Mouse (Mus musculus) liver, embryonic 14.5 days (tissue): ENCODE results near the gene Nt5c. TPM values are rescaled to one million over a fixed set of nuclear protein-coding genes. Genes with fewer than 3 reads are reported as not detected.

Experiments
- ATAC-seq: fragments of 200-750 bp; cut with Nextera tagmentation; 2 replicates; pipeline ENCODE4 v1.8.0; 2017; ENCODE audit warnings: moderate number of reproducible peaks, mild to moderate bottlenecking, moderate library complexity; ENCODE audit not compliant: insufficient read depth
- DNase-seq, 3 experiments: peaks; one replicate each; pipeline ENCODE4 v3.0.0-alpha.2; 2012 to 2013; ENCODE audit warnings: low read depth in 3 of 3, low spot score in 3 of 3
- H3K27ac ChIP-seq: fragments of 300-500 bp; sonication (generic); 2 replicates; pipeline ENCODE4 v1.5.1; 2014; ENCODE audit warnings: moderate library complexity, mild to moderate bottlenecking, control low read depth, inconsistent platforms
- H3K27me3 ChIP-seq: fragments of 300-500 bp; sonication (generic); 2 replicates; pipeline ENCODE4 v1.6.1; 2014; ENCODE audit warnings: mild to moderate bottlenecking, low read length, moderate library complexity; ENCODE audit not compliant: control insufficient read depth, insufficient read depth
- H3K36me3 ChIP-seq: fragments of 300-500 bp; sonication (generic); replicated peaks from 2 replicates; pipeline ENCODE4 v1.6.1; 2014; ENCODE audit warnings: low read depth; ENCODE audit not compliant: control insufficient read depth, insufficient read depth
- H3K4me1 ChIP-seq, 2 experiments: fragments of 200-500 bp in 1 of 2; fragments of 300-500 bp in 1 of 2; sonication (generic) in 1 of 2; replicated peaks; 2 replicates each; pipeline ENCODE4 v1.6.1; 2012 to 2014; ENCODE audit warnings: antibody characterized with exemption in 1 of 2, inconsistent platforms in 1 of 2, low read length in 1 of 2; ENCODE audit not compliant: control insufficient read depth in 2 of 2, insufficient read depth in 2 of 2
- H3K4me2 ChIP-seq: fragments of 300-500 bp; sonication (generic); 2 replicates; pipeline ENCODE4 v1.6.1; 2014; ENCODE audit warnings: low read depth, mild to moderate bottlenecking, control low read depth, moderate library complexity
- H3K4me3 ChIP-seq, 2 experiments: fragments of 200-500 bp in 1 of 2; fragments of 300-500 bp in 1 of 2; sonication (generic) in 1 of 2; 2 replicates each; pipeline ENCODE4 v1.5.1; 2012 to 2014; ENCODE audit warnings: low read depth in 2 of 2, low read length in 2 of 2, mild to moderate bottlenecking in 2 of 2, control low read depth in 1 of 2, inconsistent platforms in 1 of 2, moderate library complexity in 1 of 2; ENCODE audit not compliant: insufficient read depth in 1 of 2
- H3K9ac ChIP-seq: fragments of 300-500 bp; sonication (generic); replicated peaks from 2 replicates; pipeline ENCODE4 v1.6.1; 2014; ENCODE audit warnings: mild to moderate bottlenecking, control low read depth, moderate library complexity
- H3K9me3 ChIP-seq: fragments of 300-500 bp; sonication (generic); 2 replicates; pipeline ENCODE4 v1.6.1; 2016; ENCODE audit warnings: low read length, mixed read lengths; ENCODE audit not compliant: control insufficient read depth
- CTCF ChIP-seq: IDR thresholded peaks from 2 replicates; pipeline ENCODE4 v1.5.1; 2016; ENCODE audit warnings: antibody characterized with exemption, low read depth, control low read depth
- EP300 ChIP-seq: IDR thresholded peaks from 2 replicates; pipeline ENCODE4 v1.6.1; 2016; ENCODE audit warnings: antibody characterized with exemption, low read depth
- WGBS: fragments of 180-500 bp; shearing (Covaris S2); extraction: QIAGEN DNeasy Blood & Tissue Kit; methylation state at CpG from one replicate; pipeline ENCODE4 v1.1.7; 2014; ENCODE audit not compliant: insufficient replicate concordance; 5-methylcytosine and 5-hydroxymethylcytosine counted together
- polyA plus RNA-seq, 2 experiments: library from polyadenylated mRNA; depleted of rRNA in 1 of 2; stranded (reverse) in 1 of 2; unstranded in 1 of 2; fragments of >200 nt; fragmentation: Nextera tagmentation in 1 of 2; extraction: Ambion mirVana in 1 of 2; gene quantifications; 2 replicates each; pipeline versions ENCODE4 v1.2.1 to v1.2.3; 2012 to 2014

The Nt5c gene
- polyA plus RNA-seq, 2 experiments = 31.9 to 50.7 TPM

DNA sequence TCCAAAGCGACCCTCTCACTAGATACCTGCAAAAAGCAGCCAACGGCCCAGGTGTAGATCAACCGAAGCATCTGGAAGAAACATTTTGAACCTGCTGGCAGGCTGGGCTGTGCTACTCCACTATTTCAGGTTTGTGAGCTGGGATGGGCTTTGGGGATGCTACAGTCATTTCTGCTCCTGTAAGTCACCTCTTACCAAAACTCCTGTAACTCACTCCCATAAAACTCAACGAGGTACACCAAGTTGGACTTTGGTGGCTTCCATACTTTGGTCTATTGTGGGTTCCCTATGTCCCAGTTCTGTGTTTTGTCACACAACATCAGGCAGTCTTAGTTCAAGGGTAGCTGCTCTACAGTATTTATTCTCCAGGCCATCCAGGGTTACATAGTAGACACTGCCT, 29.4 kb upstream of the Nt5c start:
- H3K9ac ChIP-seq = no peak overlapping the region
- ATAC-seq (no peak), DNase-seq (no peak)
- H3K36me3 ChIP-seq = peaks cover 32% of the 10 kb centered on the region
- no peak overlapping the region for H3K4me3 ChIP-seq
- H3K4me2 ChIP-seq = no peak overlapping the region
- no peak overlapping the region for H3K27ac ChIP-seq
- H3K27me3 ChIP-seq = no peaks in the 10 kb centered on the region
- no peaks in the 10 kb centered on the region for H3K9me3 ChIP-seq
- H3K4me1 ChIP-seq = no peaks in the 10 kb centered on the region
- TF ChIP-seq EP300 (no peak), CTCF (no peak)
- 67% methylated on average over 4 of the region's 4 CpGs for WGBS

DNA sequence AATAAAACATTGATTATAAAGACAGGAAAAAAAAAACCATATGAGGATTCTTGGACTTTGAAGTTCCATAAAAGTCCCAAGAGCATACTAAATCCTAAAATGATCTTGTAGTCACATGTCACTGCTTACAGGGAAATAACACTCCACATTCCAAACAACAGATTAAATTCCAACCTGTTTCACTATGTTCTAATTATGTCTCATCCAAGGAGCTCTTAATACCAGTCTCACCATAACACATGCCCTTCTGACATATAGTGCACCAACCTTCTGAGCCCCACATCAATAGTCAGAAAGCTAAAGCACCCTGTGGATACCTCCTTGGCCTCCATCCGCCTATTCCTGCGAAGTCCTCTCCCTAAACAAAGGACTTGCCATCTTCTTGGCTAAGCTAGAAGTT, 28.6 kb upstream of the Nt5c start:
- no peak for DNase-seq
- TF ChIP-seq EP300 (no peak), CTCF (no peak)
- no peak overlapping the region for H3K9ac ChIP-seq
- no peaks in the 10 kb centered on the region for H3K9me3 ChIP-seq
- WGBS = 93% methylated on average over 2 of the region's 2 CpGs
- H3K36me3 ChIP-seq = peaks cover 23% of the 10 kb centered on the region
- no peak overlapping the region for H3K4me2 ChIP-seq
- ATAC-seq = no peak
- no peaks in the 10 kb centered on the region for H3K27me3 ChIP-seq
- H3K4me1 ChIP-seq = peaks cover 0 to under 1% of the 10 kb centered on the region in 2 experiments; a peak in 2 of 4 replicates
- H3K27ac ChIP-seq = no peak overlapping the region
- H3K4me3 ChIP-seq = no peak overlapping the region

DNA sequence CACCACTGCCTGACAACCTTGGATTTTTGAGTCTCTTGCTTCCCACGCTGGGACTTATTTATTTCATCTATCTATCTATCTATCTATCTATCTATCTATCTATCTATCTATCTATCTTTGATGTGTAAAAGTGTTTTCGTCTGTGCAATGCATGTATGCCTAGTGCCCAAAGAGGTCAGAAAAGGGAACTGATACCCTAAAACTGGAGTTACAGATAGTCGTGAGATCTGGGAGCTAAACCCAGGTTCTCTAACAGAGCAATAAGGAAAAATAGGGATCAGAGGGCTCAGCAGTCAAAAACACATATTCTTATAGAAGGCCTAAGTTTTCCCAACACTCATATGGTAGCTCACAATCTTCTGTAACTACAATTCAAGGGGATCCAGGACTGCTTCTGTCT, 27.9 kb upstream of the Nt5c start:
- H3K9ac ChIP-seq = no peak overlapping the region
- no peaks in the 10 kb centered on the region for H3K9me3 ChIP-seq
- H3K27ac ChIP-seq = no peak overlapping the region
- ATAC-seq (no peak), DNase-seq (no peak)
- H3K4me2 ChIP-seq = no peak overlapping the region
- TF ChIP-seq EP300 (no peak), CTCF (no peak)
- peaks cover 17% of the 10 kb centered on the region for H3K36me3 ChIP-seq
- H3K27me3 ChIP-seq = no peaks in the 10 kb centered on the region
- H3K4me3 ChIP-seq = no peak overlapping the region
- WGBS = 61% methylated on average over 3 of the region's 3 CpGs
- H3K4me1 ChIP-seq = peaks cover 0 to 5% of the 10 kb centered on the region in 2 experiments; a peak in 2 of 4 replicates

DNA sequence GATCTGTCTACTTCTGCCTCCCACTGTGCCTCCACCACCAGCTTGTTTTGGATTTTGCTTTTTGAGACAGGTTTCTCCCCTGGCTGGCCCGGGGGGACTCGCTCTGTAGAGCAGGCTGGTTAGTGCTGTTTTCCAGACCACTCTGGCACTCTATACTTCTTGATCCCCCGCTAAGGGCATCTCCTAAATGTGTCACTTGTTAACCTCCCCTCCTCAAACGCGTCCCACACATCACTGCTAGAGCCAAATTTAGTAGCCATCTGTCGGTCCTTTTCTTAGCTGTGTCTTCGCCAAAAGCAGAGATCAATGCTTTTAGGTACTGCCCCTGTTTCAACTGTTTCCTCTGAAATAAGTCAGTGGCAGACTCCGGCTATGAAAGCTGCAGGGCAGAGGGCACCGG, 27.0 kb upstream of the Nt5c start:
- 69% methylated on average over 9 of the region's 9 CpGs for WGBS
- TF ChIP-seq EP300 = no peak
- no peak for TF ChIP-seq CTCF

DNA sequence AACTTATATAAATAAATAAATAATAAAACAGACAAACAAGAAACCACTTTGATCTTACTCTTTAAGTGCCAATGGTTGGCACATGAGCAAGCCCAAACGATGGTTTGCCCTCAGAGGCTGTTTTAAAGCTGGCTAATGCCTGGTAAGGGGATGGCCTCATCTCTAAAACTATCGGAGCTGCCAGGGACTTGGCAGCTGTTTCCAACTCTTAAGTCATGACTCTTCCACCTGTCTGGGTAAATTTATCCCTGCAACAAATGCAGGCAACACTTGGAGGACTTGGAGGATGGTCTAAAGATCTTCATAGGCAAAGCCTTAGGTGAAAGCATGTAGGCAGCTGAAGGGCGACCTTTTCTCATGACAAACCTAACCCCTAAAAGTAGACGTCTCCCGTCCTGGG, 25.3 kb upstream of the Nt5c start:
- Histone ChIP-seq H3K27ac (no peak overlapping the region), H3K4me2 (no peak overlapping the region), H3K9me3 (no peaks in the 10 kb centered on the region), H3K4me1 (peaks cover 10 to 18% of the 10 kb centered on the region in 2 experiments), H3K9ac (no peak overlapping the region), H3K4me3 (no peak overlapping the region), H3K36me3 (no peaks in the 10 kb centered on the region), H3K27me3 (no peaks in the 10 kb centered on the region)
- DNase-seq (no peak), ATAC-seq (no peak)
- TF ChIP-seq EP300 (no peak), CTCF (no peak)
- WGBS = 68% methylated on average over 5 of the region's 5 CpGs

More for the DNA sequence above, 27.0 kb upstream of the Nt5c start:
- peaks cover 8% of the 10 kb centered on the region for H3K36me3 ChIP-seq
- no peaks in the 10 kb centered on the region for H3K9me3 ChIP-seq
- DNase-seq (no peak), ATAC-seq (no peak)
- H3K4me1 ChIP-seq = peaks cover 0 to 7% of the 10 kb centered on the region in 2 experiments; a peak in 2 of 4 replicates
- H3K4me3 ChIP-seq = no peak overlapping the region
- no peak overlapping the region for H3K4me2 ChIP-seq
- no peak overlapping the region for H3K9ac ChIP-seq
- no peak overlapping the region for H3K27ac ChIP-seq
- H3K27me3 ChIP-seq = no peaks in the 10 kb centered on the region
